Mouse (Mus musculus) gonadal fat pad, adult 2 months (tissue): ENCODE measurements around the gene Catip. TPM values are rescaled to one million over a fixed set of nuclear protein-coding genes. Genes with fewer than 3 reads are reported as not detected.

ENCODE experiments used
- DNase-seq: peaks from one replicate; pipeline ENCODE4 v3.0.0-alpha.2; 2012; ENCODE audit warnings: low read depth
- polyA plus RNA-seq: library from polyadenylated mRNA; depleted of rRNA; stranded (reverse); fragments of >200 nt; gene quantifications from 2 replicates; pipeline ENCODE4 v1.2.3, GENCODE M21; 2012; rRNA removed

Gene Catip
- polyA plus RNA-seq, 1 experiment, result 2.3 TPM

DNA sequence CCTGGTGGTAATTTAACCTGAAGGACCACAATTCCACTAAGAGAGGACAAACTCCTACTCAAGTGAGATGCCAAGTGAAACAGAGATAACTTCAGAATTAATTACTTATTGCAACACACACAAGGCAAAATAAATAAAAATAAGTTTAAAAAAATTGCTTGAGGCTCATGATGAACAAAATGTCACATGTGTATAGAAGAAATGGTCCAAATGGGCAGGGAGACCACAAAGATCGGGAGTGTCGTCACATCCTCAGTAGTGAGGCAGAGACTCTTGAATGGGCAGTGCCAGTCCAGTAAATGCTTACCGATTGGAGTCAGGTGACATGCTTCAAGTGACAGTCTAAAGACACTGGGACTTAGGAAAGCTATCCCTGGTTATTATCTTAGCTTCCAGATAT, 38.6 kb downstream of the Catip start:
- no peak for DNase-seq

DNA sequence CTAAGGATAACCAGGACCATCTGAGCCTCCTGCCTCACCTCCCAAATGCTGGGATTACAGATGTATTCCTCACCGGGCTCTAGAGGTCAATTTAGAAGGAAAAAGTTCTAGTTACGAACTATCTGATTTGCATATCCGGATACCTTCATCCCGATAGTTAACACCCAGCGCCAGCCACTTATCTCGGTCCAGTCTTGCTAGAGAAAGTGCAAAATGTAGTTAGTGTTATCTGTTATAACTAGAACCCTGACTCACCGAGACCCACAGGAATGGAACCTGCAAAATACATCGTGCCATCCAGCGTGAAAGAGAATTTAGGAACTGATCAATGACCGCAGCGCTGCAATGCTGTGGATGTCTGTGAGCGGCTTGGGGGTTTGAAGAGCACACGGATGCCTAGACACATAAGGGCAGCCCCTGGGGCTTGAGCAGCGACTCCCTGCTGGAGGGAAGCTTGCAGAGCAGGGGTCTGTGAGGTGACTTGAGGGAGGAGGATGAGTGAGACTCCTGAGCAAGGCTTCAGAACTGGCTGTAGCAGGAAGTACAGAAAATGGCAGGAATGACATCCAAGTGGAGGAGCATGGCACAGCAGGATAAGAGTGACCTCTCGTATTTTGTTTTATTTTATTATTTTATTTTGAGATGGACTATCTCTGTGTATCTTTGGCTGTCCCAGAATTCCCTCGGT, 39.3 kb downstream of the Catip start:
- DNase-seq, result no peak

- no peak for DNase-seq
Observed at GRCm38 (mm10) chr1:74404206-74404605, 42.3 kb downstream of the Catip start.

GRCm38 (mm10) chr1:74408589-74409504, 46.9 kb downstream of the Catip start, which contains the start of gene Vil1:
Vil1 (plus strand) TSS chr1:74409376.
- no peak for DNase-seq

GRCm38 (mm10) chr1:74411753-74412325, 49.9 kb downstream of the Catip start:
- DNase-seq, result no peak

- no peak for DNase-seq
Observed at GRCm38 (mm10) chr1:74412711-74413110, 50.8 kb downstream of the Catip start.

DNA sequence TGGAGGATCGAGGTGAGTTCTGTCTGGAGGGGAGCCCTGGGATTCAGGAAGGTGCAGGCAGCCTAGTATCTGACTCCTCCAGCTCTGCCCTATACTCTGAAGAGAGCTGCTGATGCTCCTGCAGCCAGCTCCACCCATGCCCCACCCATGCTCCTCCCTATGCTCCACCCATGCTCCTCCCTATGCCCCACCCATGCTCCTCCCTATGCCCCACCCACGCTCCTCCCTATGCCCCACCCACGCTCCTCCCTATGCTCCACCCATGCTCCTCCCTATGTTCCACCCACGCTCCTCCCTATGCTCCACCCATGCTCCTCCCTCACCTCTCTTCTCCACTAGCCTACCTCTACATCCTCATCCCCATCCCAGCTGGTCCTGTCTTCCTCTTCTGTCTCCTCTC, 53.2 kb downstream of the Catip start:
- no peak for DNase-seq

Other genes starting within 250 kb of the Catip start
- gene Tns1, start 237.7 kb upstream of the Catip start, polyA plus RNA-seq, result 223 and 292 TPM in 2 replicates
- gene Rufy4, start 236.6 kb upstream of the Catip start, polyA plus RNA-seq, result 1.5 and 2.3 TPM in 2 replicates
- 0.06 and 0.26 TPM in 2 replicates for gene Cxcr2, start 208.1 kb upstream of the Catip start, polyA plus RNA-seq
- not detected in 2 replicates for gene Cxcr1, start 167.5 kb upstream of the Catip start, polyA plus RNA-seq
- gene Arpc2, start 126.0 kb upstream of the Catip start, polyA plus RNA-seq, result 165 and 179 TPM in 2 replicates
- gene Gpbar1, start 83.6 kb upstream of the Catip start, polyA plus RNA-seq, result 1.7 and 2.5 TPM in 2 replicates
- 203 and 210 TPM in 2 replicates for gene Aamp, start 77.4 kb upstream of the Catip start, polyA plus RNA-seq
- 101 and 110 TPM in 2 replicates for gene Pnkd, start 77.2 kb upstream of the Catip start, polyA plus RNA-seq
- 162 and 225 TPM in 2 replicates for gene Tmbim1, start 56.5 kb upstream of the Catip start, polyA plus RNA-seq
- 36.3 and 42.9 TPM in 2 replicates for gene Slc11a1, start 13.1 kb downstream of the Catip start, polyA plus RNA-seq
- gene Ctdsp1, start 29.4 kb downstream of the Catip start, polyA plus RNA-seq, result 106 and 112 TPM in 2 replicates
- 1.3 and 2.6 TPM in 2 replicates for gene Vil1, start 47.3 kb downstream of the Catip start, polyA plus RNA-seq
- gene Cnot9, start 143.9 kb downstream of the Catip start, polyA plus RNA-seq, result 18.6 and 20.4 TPM in 2 replicates
- 0.63 and 0.91 TPM in 2 replicates for gene Plcd4, start 180.8 kb downstream of the Catip start, polyA plus RNA-seq
- gene Usp37, start 182.2 kb downstream of the Catip start, polyA plus RNA-seq, result 4.1 and 4.9 TPM in 2 replicates
- gene Zfp142, start 226.1 kb downstream of the Catip start, polyA plus RNA-seq, result 13.5 and 15.7 TPM in 2 replicates
- gene Bcs1l, start 226.2 kb downstream of the Catip start, polyA plus RNA-seq, result 18.0 and 19.3 TPM in 2 replicates
- gene Rnf25, start 239.3 kb downstream of the Catip start, polyA plus RNA-seq, result 61.1 and 67.2 TPM in 2 replicates
- gene Stk36, start 239.3 kb downstream of the Catip start, polyA plus RNA-seq, result 3.3 and 4.5 TPM in 2 replicates